Mouse (Mus musculus): ENCODE measurements around the gene Itga7. TPM values are rescaled to one million over a fixed set of nuclear protein-coding genes. Genes with fewer than 3 reads are reported as not detected.

Itga7 gene
- 10 to 100 TPM; 69.6 to 78.5 TPM for total RNA-seq (2021)

DNA sequence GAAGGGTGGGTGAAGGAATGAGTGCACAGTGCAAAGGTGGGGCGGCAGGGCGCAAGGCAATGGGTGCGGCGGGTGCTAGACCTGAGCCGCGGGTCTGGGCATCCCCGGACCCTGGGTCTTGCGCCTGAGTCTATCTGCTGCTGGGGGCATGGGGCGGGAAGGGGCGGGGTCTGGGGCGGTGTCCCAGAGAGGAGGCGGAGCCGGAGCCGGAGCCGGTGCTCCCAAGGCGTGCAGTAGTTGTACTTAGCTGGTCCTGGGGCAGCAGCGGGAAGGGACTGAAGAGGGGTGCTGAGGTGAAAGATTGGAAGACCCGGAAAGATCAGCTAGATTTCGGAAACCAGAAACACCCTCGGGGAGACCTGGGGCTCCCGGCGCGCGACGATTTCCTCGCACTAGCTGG, at the start of gene Itga7:
TSS of gene Itga7 (plus strand) at position 245 of the 400 bp plus-strand sequence.
- DNase-seq: peak; percentile 60

DNA sequence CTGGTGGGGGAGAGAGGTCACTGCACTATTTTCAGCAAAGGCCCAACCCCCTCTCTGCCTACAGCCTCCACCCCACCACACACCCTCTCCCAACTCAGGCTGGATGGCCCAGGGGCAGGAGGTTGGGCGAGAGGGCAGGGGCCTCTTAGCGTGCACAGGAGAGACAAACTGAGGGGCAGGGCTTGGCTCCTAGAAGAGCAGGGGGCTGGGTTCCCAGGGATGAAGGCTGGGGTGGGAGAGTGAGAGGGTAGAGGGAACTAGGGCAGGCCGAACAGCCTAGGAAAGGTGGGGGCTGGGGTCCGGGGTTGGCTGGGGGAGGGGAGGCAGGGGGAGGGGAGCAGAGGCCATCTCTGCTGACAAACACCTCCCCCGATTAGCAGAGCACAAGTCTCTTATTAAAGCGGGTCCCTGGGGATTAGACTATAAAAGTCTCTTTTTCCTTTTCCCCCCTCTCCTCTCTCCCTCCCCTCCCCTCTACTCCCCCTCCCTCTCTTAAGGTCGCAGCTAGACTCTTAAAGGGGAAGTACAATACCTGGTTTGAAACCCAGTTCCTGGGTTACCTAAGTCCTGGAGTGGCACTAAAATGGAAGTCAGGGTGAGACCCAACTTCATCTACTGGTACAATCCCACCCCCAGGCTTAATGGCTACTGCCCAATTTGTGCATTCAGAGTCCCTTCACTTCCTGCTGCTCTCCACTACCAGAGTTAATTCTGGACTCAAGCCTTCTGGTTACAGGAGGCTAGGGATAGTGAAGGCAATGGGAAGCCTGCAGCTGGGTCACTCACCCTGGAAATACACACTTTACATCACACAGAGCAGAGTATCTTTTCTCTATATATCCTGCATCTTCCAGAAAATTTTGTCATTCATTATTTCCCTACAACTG, 44.4 kb upstream of the Itga7 start:
- no peak for DNase-seq

DNA sequence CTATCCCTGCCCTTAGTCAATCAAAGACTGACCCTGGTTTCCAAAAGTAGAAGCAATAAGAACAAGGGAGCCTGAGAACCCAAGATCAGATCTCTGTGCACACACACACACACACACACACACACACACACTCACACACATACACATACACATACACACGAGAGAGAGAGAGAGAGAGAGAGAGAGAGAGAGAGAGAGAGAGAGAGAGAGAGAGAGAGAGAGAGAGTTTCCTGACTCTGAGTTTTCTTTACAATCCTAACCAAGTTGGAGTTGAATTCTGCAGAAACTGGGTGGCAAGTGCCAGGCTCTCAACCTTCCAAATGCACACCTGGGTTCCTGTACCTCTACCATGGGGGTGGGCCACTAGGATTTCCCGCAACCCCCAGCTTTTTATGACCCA, 43.8 kb upstream of the Itga7 start:
- DNase-seq: no peak

DNA sequence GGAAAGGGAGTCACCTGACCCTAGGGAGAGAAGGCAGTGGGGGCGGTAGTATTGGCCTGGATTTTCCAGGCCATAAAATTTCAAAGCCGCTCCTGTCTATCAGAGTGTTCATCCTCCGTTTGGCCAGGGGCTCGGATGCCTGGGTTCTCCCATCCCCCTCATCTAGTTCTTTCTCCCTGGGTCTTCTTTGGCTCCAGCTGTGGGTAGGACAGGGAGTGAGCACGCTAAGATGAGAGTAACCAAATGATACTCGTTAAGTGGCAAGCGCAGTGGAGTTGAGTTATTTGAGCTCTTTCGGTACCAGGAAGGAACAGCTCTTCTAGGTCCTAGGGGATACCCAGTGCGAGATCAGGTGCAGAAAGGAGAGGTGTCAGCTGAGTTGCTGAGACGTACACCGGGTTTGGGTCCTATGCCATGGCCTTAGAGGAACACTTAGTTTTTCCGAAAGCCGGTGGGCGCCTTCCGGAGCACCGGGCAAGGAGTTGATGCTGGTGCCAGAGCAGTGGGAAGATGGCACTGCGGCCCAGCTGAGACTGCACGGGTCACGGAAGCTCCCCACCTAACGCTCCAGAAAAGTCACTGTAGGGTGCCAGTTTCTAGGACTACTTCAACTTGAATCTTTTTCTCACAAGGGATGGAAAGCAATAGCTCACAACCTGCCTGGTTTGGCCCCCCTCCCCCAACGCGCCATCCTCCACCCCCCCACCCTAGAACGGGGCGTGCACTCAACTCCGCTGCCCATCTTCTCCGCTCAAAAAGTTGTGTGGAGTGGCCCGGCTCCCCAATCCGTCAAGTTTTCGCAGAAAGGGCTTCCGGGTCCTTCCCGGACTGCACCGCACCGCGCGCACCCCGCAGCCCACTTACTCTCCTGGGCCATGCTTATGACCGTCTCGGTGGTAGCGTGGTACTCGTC, 43.0 kb upstream of the Itga7 start:
- DNase-seq: no peak

GRCm38 (mm10) chr10:128891296-128892094, 42.1 kb upstream of the Itga7 start, which contains the start of gene Gdf11:
Gdf11 (minus strand) TSS chr10:128891718.
- peak; percentile 67 for DNase-seq

DNA sequence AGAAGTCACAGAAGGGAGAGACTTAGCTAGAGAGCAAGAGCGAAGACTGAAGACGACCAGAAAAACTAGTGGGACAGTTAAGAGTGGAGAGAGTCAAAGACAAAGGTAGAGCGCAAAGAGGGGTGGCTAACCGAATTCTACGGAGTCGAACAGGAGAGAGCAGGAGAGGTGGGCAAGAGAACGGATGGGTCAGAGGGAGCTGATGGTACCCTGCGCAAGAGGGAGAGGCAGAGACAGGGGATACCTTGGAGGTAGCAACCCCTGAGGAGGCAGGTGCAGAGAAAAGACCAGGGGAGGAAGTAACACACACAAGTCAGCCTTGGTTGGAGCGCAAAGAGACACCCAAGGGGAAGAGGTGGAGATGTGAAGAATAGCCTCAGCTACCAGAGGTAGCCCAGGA, 41.4 kb upstream of the Itga7 start:
- DNase-seq: no peak

- peak; percentile 84 for DNase-seq
These were observed 38.2 kb upstream of the Itga7 start for GRCm38 (mm10) chr10:128895437-128895836.

DNA sequence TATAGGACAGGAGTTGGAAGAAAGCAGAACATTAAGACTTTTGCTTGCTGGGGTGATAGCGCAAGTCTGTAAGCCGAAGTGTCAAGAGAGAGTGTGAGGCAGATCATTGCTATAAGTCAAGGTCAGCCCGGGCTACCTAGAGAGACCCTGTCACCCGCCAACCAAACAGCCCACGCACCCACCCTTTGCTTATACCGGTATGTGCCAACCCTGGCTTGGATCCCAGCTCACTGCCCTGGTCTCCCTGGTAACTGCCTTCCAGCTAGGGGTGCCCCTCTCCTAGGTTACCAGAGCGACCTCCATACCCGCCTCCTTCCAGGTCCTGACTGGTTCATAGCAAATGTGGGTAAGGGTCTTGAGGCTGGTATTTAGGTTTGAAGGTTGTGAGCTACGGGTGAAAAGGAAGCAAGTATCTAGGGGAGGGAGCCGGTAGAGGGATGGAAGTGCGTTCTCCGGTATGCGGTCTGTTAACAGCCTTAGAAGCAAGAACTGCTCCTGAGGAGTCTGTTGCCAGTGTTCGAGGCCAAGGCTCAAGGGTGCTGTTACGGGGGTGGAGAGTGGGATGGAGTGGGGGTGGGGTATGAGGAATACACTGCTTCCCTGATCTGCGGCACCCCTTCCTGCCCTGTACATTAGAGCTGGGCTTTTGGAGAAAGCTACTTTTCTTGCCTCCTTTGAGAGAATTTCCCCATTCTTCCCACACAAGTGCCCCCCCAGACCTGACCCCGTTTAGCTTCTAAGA, 37.5 kb upstream of the Itga7 start:
- peak; percentile 52 for DNase-seq

DNA sequence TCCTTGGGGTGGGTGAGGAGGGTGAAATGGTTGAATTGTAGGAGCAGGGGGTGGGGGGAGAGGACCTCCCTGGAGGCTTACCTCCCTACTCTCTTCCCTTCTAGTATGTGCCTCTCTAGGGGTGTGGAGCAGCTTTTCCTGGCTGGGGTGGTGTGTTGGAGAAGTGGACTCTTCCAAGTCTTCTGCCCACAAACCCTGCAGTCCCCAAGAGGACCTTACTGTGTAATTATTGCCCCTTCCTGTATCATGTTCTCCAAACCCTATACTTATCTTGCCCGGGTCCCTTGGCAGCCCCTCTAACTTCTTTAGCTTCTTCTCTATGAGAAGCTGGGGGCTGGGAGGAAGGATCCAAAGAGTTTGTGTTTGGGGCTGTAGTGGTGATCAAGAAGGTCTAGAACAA, 36.8 kb upstream of the Itga7 start:
- DNase-seq: no peak

- no peak for DNase-seq
These were observed 36.1 kb upstream of the Itga7 start for GRCm38 (mm10) chr10:128897501-128897900.

DNA sequence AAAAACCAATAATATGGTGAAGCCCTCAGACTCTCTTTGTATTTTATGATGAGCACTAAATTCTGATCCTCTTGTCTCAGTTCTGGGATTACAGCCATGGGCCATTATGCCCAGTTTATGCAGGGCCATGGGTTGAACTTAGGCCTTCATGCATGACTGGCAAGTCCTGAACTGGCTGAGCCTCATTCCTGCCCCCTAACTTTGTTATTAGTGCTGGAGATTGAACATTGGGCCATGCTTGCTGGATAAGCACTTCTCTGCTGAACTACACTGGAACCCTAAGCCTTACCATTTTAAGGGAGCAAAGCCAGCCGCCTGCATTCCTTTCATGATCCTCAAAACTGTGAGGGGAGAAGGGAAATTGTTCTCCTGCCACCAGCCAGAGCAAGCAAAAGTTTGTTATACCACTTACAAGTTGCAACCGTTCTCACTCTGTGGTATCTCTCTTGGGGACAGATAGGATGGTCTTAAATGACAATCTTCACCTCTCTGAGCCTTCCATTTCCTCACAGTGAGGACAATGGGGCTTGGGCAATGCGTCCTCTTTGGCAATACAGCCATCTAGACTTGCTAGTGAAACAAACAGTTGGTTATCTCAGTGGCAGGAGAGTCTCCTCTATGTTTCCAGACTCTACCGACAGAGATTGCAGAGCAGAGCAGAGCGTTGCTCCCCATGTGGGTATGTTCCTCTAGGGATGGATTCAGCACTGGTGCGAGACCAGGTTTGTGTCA, 33.7 kb upstream of the Itga7 start:
- DNase-seq: no peak

- DNase-seq: no peak
These were observed 32.9 kb upstream of the Itga7 start, which contains the start of gene Cd63 for GRCm38 (mm10) chr10:128900698-128901097. Cd63 (plus strand) TSS chr10:128900989.

- no peak for DNase-seq
These were observed 32.2 kb upstream of the Itga7 start for GRCm38 (mm10) chr10:128901409-128901808.

DNA sequence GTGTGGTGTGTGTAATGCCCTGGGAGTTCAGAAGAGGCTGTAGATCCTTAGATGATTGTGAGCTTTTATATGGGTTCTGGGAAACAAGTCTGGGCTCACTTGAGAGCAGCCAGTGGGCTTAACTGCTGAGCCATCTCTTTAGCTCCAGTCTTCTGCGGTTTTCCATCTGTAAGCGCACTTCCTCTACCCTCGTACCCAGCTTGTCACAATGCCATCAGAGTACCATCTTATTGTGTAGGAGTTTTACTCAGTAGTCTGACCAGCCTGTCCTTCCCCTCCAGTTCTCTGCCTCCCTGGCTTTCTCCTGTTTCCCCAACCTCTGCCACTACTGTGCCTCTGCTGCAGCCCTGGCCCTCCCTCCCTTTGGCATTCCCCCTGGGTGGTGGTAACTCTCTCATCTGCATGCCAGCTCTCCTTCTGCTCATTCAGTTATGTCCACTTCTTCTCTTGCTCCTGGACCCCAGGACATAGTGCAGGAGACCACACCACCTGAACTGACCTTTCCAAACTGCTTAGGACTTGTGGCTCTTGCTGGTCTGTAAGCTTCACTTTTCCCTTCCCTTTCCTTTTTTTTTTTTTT, 31.1 kb upstream of the Itga7 start:
- no peak for DNase-seq

- DNase-seq: no peak
These were observed 28.8 kb upstream of the Itga7 start for GRCm38 (mm10) chr10:128904812-128905211.

- DNase-seq: no peak
These were observed 24.7 kb upstream of the Itga7 start for GRCm38 (mm10) chr10:128908778-128909448.

DNA sequence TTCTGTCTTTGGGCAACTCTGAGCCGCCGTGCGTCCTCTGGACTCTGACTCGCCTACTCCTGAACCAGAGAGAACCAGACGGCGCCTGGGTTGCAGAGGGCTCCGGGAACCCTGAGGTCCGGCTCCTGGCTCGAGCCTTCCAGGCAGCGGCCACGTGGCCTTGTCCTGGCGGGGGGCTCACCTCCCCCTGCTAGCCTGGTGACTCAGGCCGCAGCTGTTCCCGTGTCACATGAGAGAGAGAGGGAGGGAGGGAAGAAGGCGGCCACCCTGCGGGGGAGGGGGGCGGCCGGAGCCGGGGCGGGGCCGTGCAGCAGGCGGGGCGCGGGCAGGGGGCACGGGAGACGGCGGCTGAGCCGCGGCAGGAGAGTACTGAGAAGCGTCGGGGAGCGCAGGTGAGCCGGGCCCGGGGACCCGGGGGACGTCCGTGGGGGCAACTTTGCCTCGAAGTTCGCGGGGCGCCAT, 24.0 kb upstream of the Itga7 start:
- DNase-seq: peak; percentile 92

DNA sequence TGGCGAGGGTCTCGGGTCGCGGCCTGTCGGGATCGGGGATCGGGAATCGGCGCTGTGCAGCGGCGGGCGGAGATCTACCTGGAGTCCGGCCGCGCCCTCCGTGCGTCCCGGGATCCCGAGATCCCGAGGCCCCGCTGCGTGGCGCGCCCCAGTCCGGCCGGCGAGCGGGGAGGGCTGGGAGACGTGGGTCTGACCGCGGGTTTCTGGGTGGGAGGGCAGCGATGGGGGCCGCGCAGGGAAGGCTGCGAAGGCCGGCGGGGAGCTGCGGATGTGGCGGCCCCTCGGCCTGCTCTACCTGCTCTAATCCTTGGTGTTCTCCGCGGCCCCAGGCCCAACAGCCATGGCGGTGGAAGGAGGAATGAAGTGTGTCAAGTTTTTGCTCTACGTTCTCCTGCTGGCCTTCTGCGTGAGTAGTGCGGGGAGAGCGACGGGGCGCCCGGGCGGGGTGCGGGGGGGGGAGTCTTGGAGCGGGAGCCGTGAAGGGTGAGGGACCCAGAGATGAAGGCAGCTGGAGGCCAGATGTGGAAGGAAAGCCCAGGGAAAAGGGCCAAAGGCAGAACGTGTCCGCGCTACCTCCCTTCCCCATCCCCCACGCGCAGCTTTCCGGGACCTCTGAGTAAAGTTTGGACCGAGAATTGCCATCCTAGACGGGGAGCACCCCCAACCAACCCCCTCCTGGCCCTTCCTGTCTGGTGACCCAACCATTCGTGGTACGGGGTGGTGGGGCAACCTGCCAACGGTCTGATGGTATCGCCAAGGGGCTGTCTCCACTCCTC, 23.4 kb upstream of the Itga7 start:
- DNase-seq: peak; percentile 72

DNA sequence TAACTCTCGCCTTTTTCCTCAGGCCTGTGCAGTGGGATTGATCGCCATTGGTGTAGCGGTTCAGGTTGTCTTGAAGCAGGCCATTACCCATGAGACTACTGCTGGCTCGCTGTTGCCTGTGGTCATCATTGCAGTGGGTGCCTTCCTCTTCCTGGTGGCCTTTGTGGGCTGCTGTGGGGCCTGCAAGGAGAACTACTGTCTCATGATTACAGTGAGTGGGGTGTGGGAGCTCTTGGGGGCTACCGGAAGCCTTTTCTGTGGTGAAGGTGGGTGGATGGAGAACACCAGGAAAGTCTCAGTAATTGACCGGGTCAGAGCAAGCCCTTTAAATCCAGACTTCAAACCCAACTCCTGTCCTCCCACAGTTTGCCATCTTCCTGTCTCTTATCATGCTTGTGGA, 22.2 kb upstream of the Itga7 start:
- DNase-seq: no peak

Data from heart, postnatal 4 days (tissue).